Mouse (Mus musculus) activated CD4-positive, CD25-positive, alpha-beta regulatory T cell (primary cell): ENCODE data around the gene Gm13128. TPM values are rescaled to one million over a fixed set of nuclear protein-coding genes. Genes with fewer than 3 reads are reported as not detected.

Experiments
- polyA plus RNA-seq, 2 experiments: library from polyadenylated mRNA; unstranded; fragments of 100-300 nt; shearing (Covaris generic); gene quantifications; one replicate each; pipeline ENCODE4 v1.2.1; 2017

Gm13128 gene
- not detected for polyA plus RNA-seq

GRCm38 (mm10) chr4:144329949-144330348 is at the start of gene Gm13128:
Gene Gm13128 (plus strand): TSS chr4:144330249.

GRCm38 (mm10) chr4:144280388-144280787 is 49.7 kb upstream of the Gm13128 start, which contains the start of gene Pramel5:
Gene Pramel5 (minus strand): TSS chr4:144280488.

GRCm38 (mm10) chr4:144357642-144358041 is 27.6 kb downstream of the Gm13128 start, which contains the start of gene Gm13119:
Gene Gm13119 (plus strand): TSS chr4:144357942.

GRCm38 (mm10) chr4:144377911-144378310 is 47.9 kb downstream of the Gm13128 start, which contains the start of gene Pramef20:
Gene Pramef20 (minus strand): TSS chr4:144377933.

Other genes starting within 250 kb of the Gm13128 start
- under 1 TPM in 1 of 2 experiments, not detected in 1; 0.20 TPM for gene Gm13102, start 223.8 kb upstream of the Gm13128 start, polyA plus RNA-seq
- gene Oog3, start 167.6 kb upstream of the Gm13128 start, polyA plus RNA-seq, result under 1 TPM in 1 of 2 experiments, not detected in 1; 0.26 TPM
- gene Oog2, start 139.5 kb upstream of the Gm13128 start, polyA plus RNA-seq, result under 1 TPM in 1 of 2 experiments, not detected in 1; 0.23 TPM
- not detected for gene C87977, start 116.9 kb upstream of the Gm13128 start, polyA plus RNA-seq
- not detected for gene Pramel5, start 49.8 kb upstream of the Gm13128 start, polyA plus RNA-seq
- not detected for gene Gm13119, start 27.7 kb downstream of the Gm13128 start, polyA plus RNA-seq
- gene Pramef20, start 47.7 kb downstream of the Gm13128 start, polyA plus RNA-seq, result under 1 TPM in 1 of 2 experiments, not detected in 1; 0.28 TPM
- not detected for gene Pramef12, start 78.2 kb downstream of the Gm13128 start, polyA plus RNA-seq
- gene 1700012P22Rik, start 108.5 kb downstream of the Gm13128 start, polyA plus RNA-seq, result not detected
- gene Gm9944, start 123.1 kb downstream of the Gm13128 start, polyA plus RNA-seq, result under 1 TPM in 1 of 2 experiments, not detected in 1; 0.85 TPM
- gene Aadacl3, start 133.5 kb downstream of the Gm13128 start, polyA plus RNA-seq, result under 1 TPM in 1 of 2 experiments, not detected in 1; 0.05 TPM
- gene 9430007A20Rik, start 189.6 kb downstream of the Gm13128 start, polyA plus RNA-seq, result not detected
- gene Gm13124, start 234.9 kb downstream of the Gm13128 start, polyA plus RNA-seq, result not detected